Mouse (Mus musculus): ENCODE measurements around the gene Tmem267. TPM values are rescaled to one million over a fixed set of nuclear protein-coding genes. Genes with fewer than 3 reads are reported as not detected.
"Not testable (repeated sequence)": the region's sequence is repeated elsewhere in the genome, so short reads cannot be mapped to it uniquely, and the experiment has no call there.

Tmem267 gene
- polyA plus RNA-seq, 2 experiments: 0.37 to 0.84 TPM

GRCm38 (mm10) chr13:119602688-119603331 lies 115.0 kb downstream of the Tmem267 start:
- H3K4me1 ChIP-seq (replicated peaks; ENCODE audit: control insufficient read depth in 2 of 2, insufficient read depth in 2 of 2, low read length in 1 of 2); H3K4me2 ChIP-seq (ENCODE audit: low read depth); ATAC-seq (ENCODE audit: insufficient read depth); H3K4me3 ChIP-seq (ENCODE audit: insufficient read depth in 1 of 2, low read depth in 2 of 2, low read length in 2 of 2); H3K27ac ChIP-seq; H3K9me3 ChIP-seq (ENCODE audit: control insufficient read depth, low read length); DNase-seq (ENCODE audit: low read depth in 3 of 3, low spot score in 3 of 3); H3K27me3 ChIP-seq (ENCODE audit: control insufficient read depth, insufficient read depth, low read length); H3K9ac ChIP-seq (replicated peaks); H3K36me3 ChIP-seq (replicated peaks; ENCODE audit: control insufficient read depth, insufficient read depth, low read depth): not testable (repeated sequence)
- 35% methylated on average over 12 of the region's 13 CpGs for WGBS (ENCODE audit: insufficient replicate concordance)

GRCm38 (mm10) chr13:119603890-119604289 lies 116.1 kb downstream of the Tmem267 start:
- not testable (repeated sequence) for H3K27ac ChIP-seq; ATAC-seq (ENCODE audit: insufficient read depth); H3K4me3 ChIP-seq (ENCODE audit: insufficient read depth in 1 of 2, low read depth in 2 of 2, low read length in 2 of 2); H3K9ac ChIP-seq (replicated peaks); H3K27me3 ChIP-seq (ENCODE audit: control insufficient read depth, insufficient read depth, low read length); H3K4me2 ChIP-seq (ENCODE audit: low read depth); H3K36me3 ChIP-seq (replicated peaks; ENCODE audit: control insufficient read depth, insufficient read depth, low read depth); H3K9me3 ChIP-seq (ENCODE audit: control insufficient read depth, low read length); DNase-seq (ENCODE audit: low read depth in 3 of 3, low spot score in 3 of 3); H3K4me1 ChIP-seq (replicated peaks; ENCODE audit: control insufficient read depth in 2 of 2, insufficient read depth in 2 of 2, low read length in 1 of 2)
- 82% methylated on average over 6 of the region's 8 CpGs for WGBS (ENCODE audit: insufficient replicate concordance)

GRCm38 (mm10) chr13:119604322-119604721 lies 116.5 kb downstream of the Tmem267 start:
- not testable (repeated sequence) for H3K4me1 ChIP-seq (replicated peaks; ENCODE audit: control insufficient read depth in 2 of 2, insufficient read depth in 2 of 2, low read length in 1 of 2); H3K27ac ChIP-seq; H3K27me3 ChIP-seq (ENCODE audit: control insufficient read depth, insufficient read depth, low read length); H3K9me3 ChIP-seq (ENCODE audit: control insufficient read depth, low read length); H3K4me3 ChIP-seq (ENCODE audit: insufficient read depth in 1 of 2, low read depth in 2 of 2, low read length in 2 of 2); H3K9ac ChIP-seq (replicated peaks); H3K4me2 ChIP-seq (ENCODE audit: low read depth); ATAC-seq (ENCODE audit: insufficient read depth); H3K36me3 ChIP-seq (replicated peaks; ENCODE audit: control insufficient read depth, insufficient read depth, low read depth); DNase-seq (ENCODE audit: low read depth in 3 of 3, low spot score in 3 of 3)
- 73% methylated on average over 7 of the region's 9 CpGs for WGBS (ENCODE audit: insufficient replicate concordance)

- Histone ChIP-seq H3K4me3 (ENCODE audit: insufficient read depth in 1 of 2, low read depth in 2 of 2, low read length in 2 of 2) (no peak overlapping the region), H3K27ac (no peak overlapping the region), H3K4me1 (replicated peaks; ENCODE audit: control insufficient read depth in 2 of 2, insufficient read depth in 2 of 2, low read length in 1 of 2) (no peaks in the 10 kb centered on the region), H3K36me3 (replicated peaks; ENCODE audit: control insufficient read depth, insufficient read depth, low read depth) (no peaks in the 10 kb centered on the region), H3K9me3 (ENCODE audit: control insufficient read depth, low read length) (no peaks in the 10 kb centered on the region), H3K27me3 (ENCODE audit: control insufficient read depth, insufficient read depth, low read length) (no peaks in the 10 kb centered on the region), H3K9ac (replicated peaks) (no peak overlapping the region), H3K4me2 (ENCODE audit: low read depth) (no peak overlapping the region)
- WGBS (ENCODE audit: insufficient replicate concordance): 76% methylated on average over 3 of the region's 3 CpGs
- TF ChIP-seq CTCF (IDR thresholded peaks at IDR 0.05; ENCODE audit: low read depth) (no peak), EP300 (IDR thresholded peaks at IDR 0.05; ENCODE audit: low read depth) (no peak)
- ATAC-seq (ENCODE audit: insufficient read depth) (no peak), DNase-seq (ENCODE audit: low read depth in 3 of 3, low spot score in 3 of 3) (no peak)
Measured at GRCm38 (mm10) chr13:119618841-119619240, 131.0 kb downstream of the Tmem267 start.

- 62% methylated on average over 3 of the region's 3 CpGs for WGBS (ENCODE audit: insufficient replicate concordance)
- Histone ChIP-seq H3K9me3 (ENCODE audit: control insufficient read depth, low read length) (no peaks in the 10 kb centered on the region), H3K27ac (no peak overlapping the region), H3K36me3 (replicated peaks; ENCODE audit: control insufficient read depth, insufficient read depth, low read depth) (no peaks in the 10 kb centered on the region), H3K9ac (replicated peaks) (no peak overlapping the region), H3K4me2 (ENCODE audit: low read depth) (no peak overlapping the region), H3K4me1 (replicated peaks; ENCODE audit: control insufficient read depth in 2 of 2, insufficient read depth in 2 of 2, low read length in 1 of 2) (no peaks in the 10 kb centered on the region), H3K4me3 (ENCODE audit: insufficient read depth in 1 of 2, low read depth in 2 of 2, low read length in 2 of 2) (no peak overlapping the region), H3K27me3 (ENCODE audit: control insufficient read depth, insufficient read depth, low read length) (no peaks in the 10 kb centered on the region)
- ATAC-seq (ENCODE audit: insufficient read depth): no peak
- DNase-seq (ENCODE audit: low read depth in 3 of 3, low spot score in 3 of 3): no peak
- no peak for TF ChIP-seq EP300 (IDR thresholded peaks at IDR 0.05; ENCODE audit: low read depth)
- no peak for TF ChIP-seq CTCF (IDR thresholded peaks at IDR 0.05; ENCODE audit: low read depth)
Measured at GRCm38 (mm10) chr13:119619735-119620134, 131.9 kb downstream of the Tmem267 start.
